Mouse (Mus musculus) megakaryocyte, adult 5-6 weeks (primary cell): ENCODE data around the gene Celf1. TPM values are rescaled to one million over a fixed set of nuclear protein-coding genes. Genes with fewer than 3 reads are reported as not detected.
"Not testable (repeated sequence)": the region's sequence is repeated elsewhere in the genome, so short reads cannot be mapped to it uniquely, and the experiment has no call there.

Source experiments
- ATAC-seq: 2 replicates; pipeline ENCODE4 v1.8.0; 2016; ENCODE audit warnings: mild to moderate bottlenecking, inconsistent platforms; ENCODE audit not compliant: poor library complexity, severe bottlenecking
- total RNA-seq, 2 experiments: library from RNA; stranded (forward) in 1 of 2; stranded (reverse) in 1 of 2; fragments of 153-499, 151-499 nt in 1 of 2; fragments of 221-1000, 200-1000 nt in 1 of 2; gene quantifications; 2 replicates each; pipeline versions ENCODE4 v1.2.3 to v1.2.4; 2015 to 2017

The Celf1 gene
- total RNA-seq, 2 experiments from 2014 or later = 31.3 to 33.7 TPM

GRCm38 (mm10) chr2:91018061-91018788, 78.0 kb downstream of the Celf1 start:
- ATAC-seq = no peak

DNA sequence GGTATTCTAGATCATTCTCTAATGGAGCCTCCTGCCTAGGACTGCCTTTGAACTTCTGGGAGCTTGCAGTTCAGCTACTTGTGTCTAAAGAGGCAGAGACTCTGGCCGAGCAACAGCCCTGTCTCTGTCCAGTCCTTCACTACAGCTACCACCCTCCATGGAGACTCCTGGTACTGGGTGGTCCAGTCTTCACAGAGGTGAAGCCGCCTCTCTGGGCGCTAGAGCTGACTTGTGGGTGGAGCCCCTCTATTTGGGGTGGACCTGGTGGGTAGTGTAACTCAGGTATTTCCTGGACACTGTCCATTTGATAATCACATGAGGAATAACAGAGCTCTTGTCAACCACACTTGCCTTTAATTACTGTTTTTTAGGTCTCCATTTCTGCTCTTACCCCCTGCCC, 79.7 kb downstream of the Celf1 start:
- ATAC-seq = no peak

GRCm38 (mm10) chr2:91022266-91022665, 82.1 kb downstream of the Celf1 start:
- not testable (repeated sequence) for ATAC-seq

DNA sequence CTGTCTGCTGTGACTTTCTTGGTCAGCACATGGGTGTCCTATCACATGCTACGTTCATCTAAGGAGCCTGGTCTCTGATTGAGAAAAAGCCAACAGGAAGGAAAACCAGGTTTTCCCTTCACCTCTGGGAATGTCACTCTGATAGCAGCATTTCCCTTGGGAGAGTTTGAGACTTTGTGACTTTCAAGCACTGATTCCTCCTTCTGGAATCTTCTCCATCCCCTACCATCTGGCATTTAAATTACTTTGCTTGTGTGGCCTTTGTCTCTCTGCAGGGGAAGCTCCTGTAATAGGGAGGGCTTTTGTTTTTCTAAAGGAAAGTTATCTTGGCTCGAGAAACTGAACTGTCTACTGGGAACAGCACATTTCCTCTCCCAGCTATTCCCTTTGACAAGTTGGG, 82.9 kb downstream of the Celf1 start:
- no peak for ATAC-seq

GRCm38 (mm10) chr2:91023956-91024355, 83.8 kb downstream of the Celf1 start:
- ATAC-seq = no peak

- no peak for ATAC-seq
Measured at GRCm38 (mm10) chr2:91025081-91025516, 84.9 kb downstream of the Celf1 start.

DNA sequence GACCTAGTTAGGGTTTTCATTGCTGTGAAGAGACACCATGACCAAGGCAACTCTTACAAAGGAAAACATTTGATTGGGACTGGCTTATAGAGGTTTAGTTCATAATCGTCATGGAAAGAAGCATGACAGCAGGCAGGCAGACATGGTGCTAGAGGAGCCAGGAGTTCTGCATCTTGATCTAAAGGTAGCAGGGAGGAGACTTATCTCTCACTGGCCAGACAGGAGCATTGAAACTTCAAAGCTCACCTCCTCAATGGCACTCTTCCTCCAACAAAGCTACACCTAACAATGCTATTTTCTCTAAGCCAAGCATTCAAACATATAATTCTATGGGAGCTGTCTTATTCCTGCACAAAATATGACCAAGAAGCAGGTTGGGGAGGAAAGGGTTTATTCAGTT, 86.3 kb downstream of the Celf1 start:
- no peak for ATAC-seq

DNA sequence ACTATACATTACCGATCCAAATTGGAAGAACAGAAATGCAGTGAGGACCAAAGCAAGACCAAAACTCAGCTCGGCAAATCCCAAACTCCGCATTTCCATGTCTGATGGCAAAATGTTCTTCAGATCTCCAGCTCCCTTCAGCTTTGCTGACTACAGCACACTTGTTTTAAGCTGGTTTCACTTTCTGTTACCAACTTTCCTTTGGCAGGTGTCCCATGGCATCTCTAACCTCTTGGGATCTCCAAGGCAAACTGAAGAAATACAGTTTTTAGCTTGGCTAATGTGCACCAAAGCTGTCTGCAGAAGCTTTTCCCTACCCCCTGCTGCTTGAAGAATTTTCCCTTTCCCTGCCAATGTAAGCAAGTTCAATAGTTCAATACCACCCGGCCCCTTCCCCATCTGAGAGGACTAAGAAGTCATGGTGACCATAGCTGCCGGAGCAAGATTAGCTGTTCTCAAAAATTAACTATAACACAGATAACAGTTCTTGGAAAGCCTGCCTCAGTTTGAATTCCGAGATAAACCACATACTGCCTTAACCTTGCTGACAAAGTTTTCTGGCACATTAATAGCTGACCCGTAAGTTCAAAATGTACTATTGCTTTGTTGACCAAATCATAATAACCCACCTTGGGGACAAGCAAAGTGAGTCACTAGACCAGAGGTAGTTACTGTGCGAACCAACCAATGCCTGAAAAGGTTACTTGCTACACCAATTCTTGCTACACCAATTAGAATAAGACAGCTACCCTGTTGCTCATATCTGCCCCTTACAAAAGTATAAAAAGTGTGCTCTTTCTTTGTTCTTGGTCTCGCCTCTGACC, 87.4 kb downstream of the Celf1 start:
- no peak for ATAC-seq

GRCm38 (mm10) chr2:91031216-91031615, 91.0 kb downstream of the Celf1 start:
- no peak for ATAC-seq

- ATAC-seq = no peak
Measured at GRCm38 (mm10) chr2:91033000-91033399, 92.8 kb downstream of the Celf1 start.

- ATAC-seq = no peak
Measured at GRCm38 (mm10) chr2:91035385-91035784, 95.2 kb downstream of the Celf1 start, which contains the start of gene Rapsn. Gene Rapsn (plus strand): TSS chr2:91035620.

GRCm38 (mm10) chr2:91041786-91042185, 101.6 kb downstream of the Celf1 start:
- ATAC-seq = no peak

GRCm38 (mm10) chr2:91042651-91043398, 102.6 kb downstream of the Celf1 start:
- peak; percentile 98 for ATAC-seq

GRCm38 (mm10) chr2:91044727-91045126, 104.5 kb downstream of the Celf1 start:
- ATAC-seq = no peak

- not testable (repeated sequence) for ATAC-seq
Measured at GRCm38 (mm10) chr2:91045805-91046204, 105.6 kb downstream of the Celf1 start.

- ATAC-seq = no peak
Measured at GRCm38 (mm10) chr2:91047359-91047758, 107.2 kb downstream of the Celf1 start.

DNA sequence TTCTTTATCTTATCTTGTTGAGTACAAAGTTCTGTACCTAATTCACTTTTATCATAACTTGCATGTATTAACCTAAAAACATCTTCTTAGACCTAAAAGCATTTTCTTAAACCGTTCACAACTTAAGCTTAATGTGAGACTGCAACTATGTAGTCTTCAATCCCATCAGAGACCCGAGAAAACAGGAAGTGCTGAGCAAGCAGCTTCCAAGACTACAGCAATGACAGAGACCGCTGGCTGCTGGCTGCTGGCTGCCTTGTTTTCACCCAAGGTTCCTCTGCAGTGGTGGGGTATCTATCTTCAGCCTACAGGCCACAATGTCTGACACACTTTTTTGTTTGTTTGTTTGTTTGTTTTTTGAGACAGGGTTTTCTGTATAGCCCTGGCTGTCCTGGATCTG, 111.7 kb downstream of the Celf1 start:
- no peak for ATAC-seq

GRCm38 (mm10) chr2:91052752-91053151, 112.6 kb downstream of the Celf1 start:
- no peak for ATAC-seq

GRCm38 (mm10) chr2:91053181-91053933, 113.2 kb downstream of the Celf1 start:
- no peak; the same call in 1 of the 2 replicates for ATAC-seq

GRCm38 (mm10) chr2:91053934-91054382, 113.8 kb downstream of the Celf1 start, which contains the start of gene Psmc3:
Gene Psmc3 (plus strand): TSS chr2:91054009.
- peak; percentile 99 for ATAC-seq
